Mouse (Mus musculus) cerebellum, postnatal 10 days (tissue): ENCODE measurements around the gene Mzt1.
A peak's percentile ranks its signal among the peaks of the same experiment; 100 is the strongest.

ENCODE experiments used
- DNase-seq, 2 experiments: peaks; one replicate each; pipeline ENCODE4 v3.0.0; 2021; ENCODE audit warnings: mixed read lengths in 2 of 2

Mzt1 gene

DNA sequence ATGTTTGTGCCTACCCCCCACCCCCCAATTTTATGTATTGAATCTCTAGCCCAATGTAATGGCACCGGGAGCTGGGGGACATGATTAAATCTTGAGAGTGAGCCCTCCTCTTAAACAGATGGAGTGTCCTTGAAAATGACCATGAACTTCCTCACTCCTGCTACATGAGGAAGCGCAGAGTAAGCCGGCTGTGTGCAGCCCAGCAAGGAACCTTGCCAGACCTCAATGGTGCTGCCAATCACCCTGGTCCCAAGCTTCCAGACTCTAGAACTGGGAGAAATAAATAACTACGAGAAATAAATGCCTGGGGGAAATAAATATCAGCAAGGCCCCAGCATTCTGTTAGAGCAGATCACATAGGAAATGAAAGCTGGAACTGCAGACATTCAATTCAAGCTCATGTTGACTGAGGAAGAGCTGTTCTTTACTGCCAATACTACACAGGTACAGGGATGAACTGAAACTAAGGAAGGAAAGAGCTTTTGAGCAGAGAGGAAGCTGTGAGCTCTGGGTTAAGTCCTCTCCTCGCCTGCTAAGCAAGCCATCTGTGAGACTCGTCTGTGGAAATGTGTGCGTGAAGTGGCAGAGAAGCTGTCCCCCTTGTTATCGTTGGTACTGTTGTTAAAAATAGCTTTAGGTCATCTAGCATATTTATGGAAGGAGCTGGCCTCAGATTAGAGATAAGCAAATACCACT, 35.6 kb downstream of the Mzt1 start:
- DNase-seq, result peak; percentile 66 to 68

GRCm38 (mm10) chr14:98994218-98994617, 51.7 kb downstream of the Mzt1 start, which contains the start of gene Rpl36a-ps1:
Rpl36a-ps1 (minus strand) TSS chr14:98994318.
- DNase-seq, result no peak

DNA sequence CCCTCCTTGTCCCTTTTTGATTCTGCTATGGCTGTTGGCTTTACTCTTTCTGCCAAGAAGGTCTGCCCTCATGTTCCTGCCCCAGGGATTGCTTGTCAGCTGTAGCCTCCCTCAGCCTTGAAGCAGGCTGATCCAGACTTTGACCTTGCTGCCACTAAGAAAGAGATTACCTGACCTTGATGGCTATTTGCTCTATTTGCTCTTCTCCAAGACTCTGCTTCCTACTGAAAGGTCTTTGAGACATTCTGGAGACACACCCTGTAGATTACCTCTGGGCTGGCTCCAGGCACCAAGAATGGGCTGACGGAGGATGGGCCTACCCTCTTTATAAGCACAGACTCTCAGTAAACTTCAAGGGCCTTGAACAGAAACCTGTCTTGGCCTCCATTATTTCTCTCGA, 53.5 kb downstream of the Mzt1 start:
- DNase-seq, result no peak

GRCm38 (mm10) chr14:98990636-98991035, 55.3 kb downstream of the Mzt1 start:
- DNase-seq, result no peak

- no peak for DNase-seq
Measured at GRCm38 (mm10) chr14:98989818-98990217, 56.1 kb downstream of the Mzt1 start.
